Mouse (Mus musculus) megakaryocyte-erythroid progenitor cell, adult 5 weeks (primary cell): Measurements from ENCODE around the gene Olfr380. TPM values are rescaled to one million over a fixed set of nuclear protein-coding genes. Genes with fewer than 3 reads are reported as not detected.

Source experiments
- polyA plus RNA-seq: library from polyadenylated mRNA; stranded (reverse); fragments of >175 nt; gene quantifications from 2 replicates; pipeline ENCODE4 v1.2.3, GENCODE M21; 2012

Gene Olfr380
- polyA plus RNA-seq = not detected in 2 replicates

DNA sequence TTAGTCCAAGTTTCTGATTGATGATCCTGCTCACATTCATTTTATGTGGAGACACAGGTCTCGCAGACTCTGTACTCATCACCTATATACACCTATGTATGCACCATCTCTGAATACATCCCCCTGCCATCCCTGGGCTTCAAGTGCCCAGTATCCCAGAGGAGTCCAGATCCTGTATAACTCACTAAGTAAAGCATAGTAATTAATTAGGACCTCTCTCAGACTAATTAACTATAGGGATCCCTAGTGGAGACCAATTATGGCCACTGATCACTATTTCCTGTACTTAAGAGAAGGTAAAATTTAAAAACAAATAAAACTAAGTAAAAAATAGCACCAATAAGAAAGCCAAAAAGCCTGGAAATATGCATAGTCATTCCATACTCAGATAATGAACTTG lies at the start of gene Olfr380:
Olfr380 (minus strand) TSS at position 101 of the 400 bp plus-strand sequence.

DNA sequence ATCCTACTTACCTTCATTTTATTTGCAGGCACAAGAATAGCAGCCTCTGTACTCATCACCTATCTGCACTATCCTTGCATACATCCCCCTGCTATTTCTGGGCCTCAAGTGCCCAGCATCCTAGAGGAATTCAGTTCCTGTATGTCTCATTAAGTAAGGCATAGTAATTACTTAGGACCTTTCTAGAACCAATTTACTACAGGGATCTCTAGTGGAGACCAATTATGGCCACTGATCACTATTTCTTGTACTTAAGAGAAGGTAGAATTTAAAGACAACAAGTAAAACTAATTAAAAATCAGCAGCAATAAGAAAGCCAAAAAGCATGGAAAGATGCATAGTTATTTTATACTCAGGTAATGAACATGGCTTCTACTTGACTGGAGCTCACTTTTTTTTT lies 34.2 kb upstream of the Olfr380 start, which contains the start of gene Olfr381:
Olfr381 (minus strand) TSS at position 101 of the 400 bp plus-strand sequence.

DNA sequence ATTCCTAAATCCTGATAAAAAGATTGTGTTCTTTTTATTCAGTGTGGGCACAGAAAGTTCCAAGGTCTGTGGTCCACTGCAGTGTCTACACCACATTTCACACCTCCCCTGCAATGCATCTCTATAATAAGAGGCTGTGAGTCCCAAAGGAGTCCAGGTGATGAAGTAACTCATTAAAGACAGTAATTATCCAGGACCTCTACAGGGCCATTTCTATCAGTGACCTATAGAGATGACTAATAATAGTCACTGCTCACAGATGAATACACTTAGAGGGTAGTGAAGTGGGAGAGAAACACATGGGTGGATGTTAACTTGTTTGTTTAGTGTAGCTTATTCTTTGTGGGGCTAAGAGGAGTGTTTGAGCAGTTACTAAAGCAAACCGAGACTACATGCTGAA lies 28.9 kb downstream of the Olfr380 start, which contains the start of gene Olfr378:
Olfr378 (minus strand) TSS at position 101 of the 400 bp plus-strand sequence.

Other genes with a start within 250 kb of the Olfr380 start
- gene Trpv1, start 223.2 kb downstream of the Olfr380 start, polyA plus RNA-seq = not detected in 2 replicates
- gene Trpv3, start 190.1 kb downstream of the Olfr380 start, polyA plus RNA-seq = not detected in 2 replicates
- gene Aspa, start 127.9 kb downstream of the Olfr380 start, polyA plus RNA-seq = 0.01 TPM in 1 of 2 replicates, not detected in the other
- not detected in 2 replicates for gene Gm49340, start 127.8 kb downstream of the Olfr380 start, polyA plus RNA-seq
- not detected in 2 replicates for gene Spata22, start 127.8 kb downstream of the Olfr380 start, polyA plus RNA-seq
- gene Olfr20, start 106.7 kb downstream of the Olfr380 start, polyA plus RNA-seq = not detected in 2 replicates
- gene Olfr376, start 86.3 kb downstream of the Olfr380 start, polyA plus RNA-seq = not detected in 2 replicates
- gene Olfr1, start 57.9 kb downstream of the Olfr380 start, polyA plus RNA-seq = 0.01 TPM in 1 of 2 replicates, not detected in the other
- gene Olfr378, start 29.0 kb downstream of the Olfr380 start, polyA plus RNA-seq = not detected in 2 replicates
- not detected in 2 replicates for gene Olfr381, start 34.1 kb upstream of the Olfr380 start, polyA plus RNA-seq
- not detected in 2 replicates for gene Olfr382, start 59.7 kb upstream of the Olfr380 start, polyA plus RNA-seq
- not detected in 2 replicates for gene Olfr385, start 135.5 kb upstream of the Olfr380 start, polyA plus RNA-seq
- not detected in 2 replicates for gene Olfr384, start 141.1 kb upstream of the Olfr380 start, polyA plus RNA-seq
- gene Zfp735, start 231.3 kb upstream of the Olfr380 start, polyA plus RNA-seq = not detected in 2 replicates